Mouse (Mus musculus) thymus, adult 2 months (tissue): ENCODE results near the gene Sgsh.

Experiments
- CTCF ChIP-seq: fragments of 200-500 bp; IDR thresholded peaks from 2 replicates; pipeline ENCODE4 v1.5.1; 2012; ENCODE audit warnings: mild to moderate bottlenecking, control low read depth, low read length, moderate library complexity, borderline replicate concordance; ENCODE audit not compliant: control insufficient read depth, poor library complexity, insufficient read depth; ENCODE audit errors: extremely low read depth
- POLR2A ChIP-seq: fragments of 200-500 bp; IDR thresholded peaks from 2 replicates; pipeline ENCODE4 v1.6.1; 2012; ENCODE audit warnings: mild to moderate bottlenecking, low read length, control low read depth, moderate library complexity; ENCODE audit not compliant: control insufficient read depth, poor library complexity, insufficient read depth; ENCODE audit errors: extremely low read depth

- TF ChIP-seq POLR2A (no peak), CTCF (no peak)
Observed at GRCm38 (mm10) chr11:119392001-119392614, 36.8 kb upstream of the Sgsh start.
